Mouse (Mus musculus): ENCODE measurements around the gene Nuak1.

Gene Nuak1

GRCm38 (mm10) chr10:84354323-84354722 is 86.1 kb downstream of the Nuak1 start:
- Histone ChIP-seq H3K4me3 (replicated peaks; ENCODE audit: low read length) (no peak overlapping the region), H3K36me3 (ENCODE audit: insufficient read depth, low read length) (no peaks in the 10 kb centered on the region), H3K4me1 (replicated peaks; ENCODE audit: low read depth, low read length) (no peaks in the 10 kb centered on the region), H3K9me3 (ENCODE audit: low read length) (no peaks in the 10 kb centered on the region), H3K27me3 (ENCODE audit: insufficient read depth, low read length) (peaks cover 3% of the 10 kb centered on the region; the same call in 1 of the 2 replicates)
- TF ChIP-seq POU5F1 (IDR thresholded peaks at IDR 0.05; ENCODE audit: borderline replicate concordance, low read length) (no peak), CTCF (conservative IDR thresholded peaks at IDR 0.05; ENCODE audit: low read length) (no peak), NANOG (IDR thresholded peaks at IDR 0.05; ENCODE audit: borderline replicate concordance, low read length) (no peak)

- no peaks in the 10 kb centered on the region for H3K36me3 ChIP-seq (ENCODE audit: insufficient read depth, low read length)
- no peaks in the 10 kb centered on the region for H3K27me3 ChIP-seq (ENCODE audit: insufficient read depth, low read length)
- peaks cover 7% of the 10 kb centered on the region; the same call in 1 of the 2 replicates for H3K4me1 ChIP-seq (replicated peaks; ENCODE audit: low read depth, low read length)
- H3K4me3 ChIP-seq (replicated peaks; ENCODE audit: low read length) = no peak overlapping the region
- H3K9me3 ChIP-seq (ENCODE audit: low read length) = no peaks in the 10 kb centered on the region
- TF ChIP-seq NANOG (IDR thresholded peaks at IDR 0.05; ENCODE audit: borderline replicate concordance, low read length) = no peak
- no peak for TF ChIP-seq POU5F1 (IDR thresholded peaks at IDR 0.05; ENCODE audit: borderline replicate concordance, low read length)
- no peak for TF ChIP-seq CTCF (conservative IDR thresholded peaks at IDR 0.05; ENCODE audit: low read length)
These were observed 94.7 kb downstream of the Nuak1 start for GRCm38 (mm10) chr10:84345730-84346129.

GRCm38 (mm10) chr10:84343536-84343935 is 96.9 kb downstream of the Nuak1 start:
- no peaks in the 10 kb centered on the region for H3K36me3 ChIP-seq (ENCODE audit: insufficient read depth, low read length)
- H3K4me1 ChIP-seq (replicated peaks; ENCODE audit: low read depth, low read length) = peaks cover 7% of the 10 kb centered on the region; the same call in 1 of the 2 replicates
- no peak overlapping the region for H3K4me3 ChIP-seq (replicated peaks; ENCODE audit: low read length)
- H3K9me3 ChIP-seq (ENCODE audit: low read length) = no peaks in the 10 kb centered on the region
- H3K27me3 ChIP-seq (ENCODE audit: insufficient read depth, low read length) = 0 out of 2 replicates have a peak, but pooled peaks cover 4% of the 10 kb centered on the region
- no peak for TF ChIP-seq CTCF (conservative IDR thresholded peaks at IDR 0.05; ENCODE audit: low read length)
- TF ChIP-seq POU5F1 (IDR thresholded peaks at IDR 0.05; ENCODE audit: borderline replicate concordance, low read length) = no peak
- TF ChIP-seq NANOG (IDR thresholded peaks at IDR 0.05; ENCODE audit: borderline replicate concordance, low read length) = no peak

GRCm38 (mm10) chr10:84339456-84339855 is 100.9 kb downstream of the Nuak1 start:
- Histone ChIP-seq H3K4me3 (replicated peaks; ENCODE audit: low read length) (no peak overlapping the region), H3K27me3 (ENCODE audit: insufficient read depth, low read length) (0 out of 2 replicates have a peak, but pooled peaks cover 4% of the 10 kb centered on the region), H3K4me1 (replicated peaks; ENCODE audit: low read depth, low read length) (no peaks in the 10 kb centered on the region), H3K9me3 (ENCODE audit: low read length) (0 out of 2 replicates have a peak, but pooled peaks cover 6% of the 10 kb centered on the region), H3K36me3 (ENCODE audit: insufficient read depth, low read length) (no peaks in the 10 kb centered on the region)
- no peak for TF ChIP-seq NANOG (IDR thresholded peaks at IDR 0.05; ENCODE audit: borderline replicate concordance, low read length)
- no peak for TF ChIP-seq POU5F1 (IDR thresholded peaks at IDR 0.05; ENCODE audit: borderline replicate concordance, low read length)
- TF ChIP-seq CTCF (conservative IDR thresholded peaks at IDR 0.05; ENCODE audit: low read length) = no peak

GRCm38 (mm10) chr10:84338752-84339151 is 101.6 kb downstream of the Nuak1 start:
- no peaks in the 10 kb centered on the region for H3K4me1 ChIP-seq (replicated peaks; ENCODE audit: low read depth, low read length)
- 0 out of 2 replicates have a peak, but pooled peaks cover 4% of the 10 kb centered on the region for H3K27me3 ChIP-seq (ENCODE audit: insufficient read depth, low read length)
- H3K36me3 ChIP-seq (ENCODE audit: insufficient read depth, low read length) = no peaks in the 10 kb centered on the region
- TF ChIP-seq POU5F1 (IDR thresholded peaks at IDR 0.05; ENCODE audit: borderline replicate concordance, low read length) = no peak
- TF ChIP-seq NANOG (IDR thresholded peaks at IDR 0.05; ENCODE audit: borderline replicate concordance, low read length) = no peak
- no peak for TF ChIP-seq CTCF (conservative IDR thresholded peaks at IDR 0.05; ENCODE audit: low read length)
- H3K4me3 ChIP-seq (replicated peaks; ENCODE audit: low read length) = no peak overlapping the region
- 0 out of 2 replicates have a peak, but pooled peaks cover 6% of the 10 kb centered on the region for H3K9me3 ChIP-seq (ENCODE audit: low read length)

- Histone ChIP-seq H3K36me3 (ENCODE audit: insufficient read depth, low read length) (no peaks in the 10 kb centered on the region), H3K4me3 (replicated peaks; ENCODE audit: low read length) (no peak overlapping the region), H3K4me1 (replicated peaks; ENCODE audit: low read depth, low read length) (no peaks in the 10 kb centered on the region), H3K9me3 (ENCODE audit: low read length) (peaks cover 13% of the 10 kb centered on the region), H3K27me3 (ENCODE audit: insufficient read depth, low read length) (0 out of 2 replicates have a peak, but pooled peaks cover 4% of the 10 kb centered on the region)
- TF ChIP-seq POU5F1 (IDR thresholded peaks at IDR 0.05; ENCODE audit: borderline replicate concordance, low read length) (no peak), NANOG (IDR thresholded peaks at IDR 0.05; ENCODE audit: borderline replicate concordance, low read length) (no peak)
These were observed 105.0 kb downstream of the Nuak1 start for GRCm38 (mm10) chr10:84335441-84335840.

- Histone ChIP-seq H3K27me3 (ENCODE audit: insufficient read depth, low read length) (no peaks in the 10 kb centered on the region; the same call in 1 of the 2 replicates), H3K4me1 (replicated peaks; ENCODE audit: low read depth, low read length) (no peaks in the 10 kb centered on the region), H3K36me3 (ENCODE audit: insufficient read depth, low read length) (no peaks in the 10 kb centered on the region), H3K9me3 (ENCODE audit: low read length) (peaks cover 7% of the 10 kb centered on the region), H3K4me3 (replicated peaks; ENCODE audit: low read length) (no peak overlapping the region)
- no peak for TF ChIP-seq NANOG (IDR thresholded peaks at IDR 0.05; ENCODE audit: borderline replicate concordance, low read length)
- no peak for TF ChIP-seq POU5F1 (IDR thresholded peaks at IDR 0.05; ENCODE audit: borderline replicate concordance, low read length)
- TF ChIP-seq CTCF (conservative IDR thresholded peaks at IDR 0.05; ENCODE audit: low read length) = no peak
These were observed 110.6 kb downstream of the Nuak1 start for GRCm38 (mm10) chr10:84329822-84330221.

GRCm38 (mm10) chr10:84329336-84329735 is 111.1 kb downstream of the Nuak1 start:
- TF ChIP-seq POU5F1 (IDR thresholded peaks at IDR 0.05; ENCODE audit: borderline replicate concordance, low read length) (no peak), NANOG (IDR thresholded peaks at IDR 0.05; ENCODE audit: borderline replicate concordance, low read length) (no peak), CTCF (conservative IDR thresholded peaks at IDR 0.05; ENCODE audit: low read length) (no peak)

GRCm38 (mm10) chr10:84324018-84324417 is 116.4 kb downstream of the Nuak1 start:
- no peaks in the 10 kb centered on the region for H3K36me3 ChIP-seq (ENCODE audit: insufficient read depth, low read length)
- H3K4me1 ChIP-seq (replicated peaks; ENCODE audit: low read depth, low read length) = peaks cover 8% of the 10 kb centered on the region; the same call in 1 of the 2 replicates
- TF ChIP-seq CTCF (conservative IDR thresholded peaks at IDR 0.05; ENCODE audit: low read length) (no peak), POU5F1 (IDR thresholded peaks at IDR 0.05; ENCODE audit: borderline replicate concordance, low read length) (no peak), NANOG (IDR thresholded peaks at IDR 0.05; ENCODE audit: borderline replicate concordance, low read length) (no peak)
- H3K27me3 ChIP-seq (ENCODE audit: insufficient read depth, low read length) = peaks cover 5% of the 10 kb centered on the region
- no peaks in the 10 kb centered on the region for H3K9me3 ChIP-seq (ENCODE audit: low read length)
- no peak overlapping the region for H3K4me3 ChIP-seq (replicated peaks; ENCODE audit: low read length)

More at GRCm38 (mm10) chr10:84329336-84329735, 111.1 kb downstream of the Nuak1 start:
- no peaks in the 10 kb centered on the region for H3K4me1 ChIP-seq (replicated peaks; ENCODE audit: low read depth, low read length)
- peaks cover 7% of the 10 kb centered on the region for H3K9me3 ChIP-seq (ENCODE audit: low read length)
- no peak overlapping the region for H3K4me3 ChIP-seq (replicated peaks; ENCODE audit: low read length)
- no peaks in the 10 kb centered on the region; the same call in 1 of the 2 replicates for H3K27me3 ChIP-seq (ENCODE audit: insufficient read depth, low read length)
- H3K36me3 ChIP-seq (ENCODE audit: insufficient read depth, low read length) = no peaks in the 10 kb centered on the region

Data from E14TG2a.4 (cell line).